Mouse (Mus musculus) cerebellum, adult 2 months (tissue): Measurements from ENCODE around the gene Ubl4b. TPM values are rescaled to one million over a fixed set of nuclear protein-coding genes. Genes with fewer than 3 reads are reported as not detected.

Source experiments
- DNase-seq, 2 experiments: peaks; one replicate each; pipeline ENCODE4 v3.0.0; 2021
- H3K27ac ChIP-seq: fragments of 200-500 bp; 2 replicates; pipeline ENCODE4 v1.5.1; 2012; ENCODE audit warnings: low read length, control low read depth, inconsistent platforms; ENCODE audit not compliant: insufficient read depth
- H3K27me3 ChIP-seq: fragments of 200-500 bp; 2 replicates; pipeline ENCODE4 v1.6.1; 2012; ENCODE audit warnings: inconsistent platforms, mild to moderate bottlenecking, low read length, moderate library complexity; ENCODE audit not compliant: control insufficient read depth, insufficient read depth
- H3K4me1 ChIP-seq: fragments of 200-500 bp; 2 replicates; pipeline ENCODE4 v1.6.1; 2011; ENCODE audit warnings: low read length; ENCODE audit not compliant: control insufficient read depth, insufficient read depth
- H3K4me3 ChIP-seq: fragments of 200-500 bp; replicated peaks from 2 replicates; pipeline ENCODE3; 2011; ENCODE audit warnings: mild to moderate bottlenecking, low read depth, low read length, control low read depth; ENCODE audit not compliant: insufficient read depth
- CTCF ChIP-seq: fragments of 200-500 bp; IDR thresholded peaks from 2 replicates; pipeline ENCODE4 v1.5.1; 2011; ENCODE audit warnings: low read depth, mild to moderate bottlenecking, control low read depth, low read length, moderate library complexity, borderline replicate concordance; ENCODE audit not compliant: insufficient read depth
- POLR2A ChIP-seq: fragments of 200-500 bp; IDR thresholded peaks from 2 replicates; pipeline ENCODE4 v1.6.1; 2011; ENCODE audit warnings: low read length, control low read depth, borderline replicate concordance; ENCODE audit not compliant: insufficient read depth
- WGBS: fragments of 180-500 bp; shearing (Covaris S2); methylation state at CpG from one replicate; pipeline ENCODE4 v1.1.7; 2018; 5-methylcytosine and 5-hydroxymethylcytosine counted together
- polyA plus RNA-seq: library from polyadenylated mRNA; depleted of rRNA; stranded (reverse); fragments of >200 nt; gene quantifications from 2 replicates; pipeline ENCODE4 v1.2.3, GENCODE M21; 2012

Gene Ubl4b
- polyA plus RNA-seq, 1 experiment: not detected

DNA sequence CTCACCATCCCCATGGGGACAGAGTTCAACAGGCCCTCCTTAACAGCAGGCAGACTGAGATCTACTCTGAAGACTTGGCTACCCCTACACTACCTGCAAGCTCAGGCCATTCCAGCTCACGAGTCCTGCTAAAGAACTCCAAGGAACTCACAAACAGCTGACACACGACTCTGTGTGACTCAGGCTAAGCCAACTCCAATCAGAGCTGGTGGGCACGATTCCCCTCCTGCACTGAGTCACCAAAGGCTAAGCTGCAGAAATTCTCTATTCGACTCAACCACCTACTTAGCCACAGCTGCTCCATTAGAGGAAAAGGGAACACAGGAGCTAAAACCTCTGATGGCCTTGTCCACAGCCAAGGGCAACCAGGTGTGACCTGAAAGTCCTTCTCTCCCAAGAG lies 38.9 kb downstream of the Ubl4b start:
- no peak for TF ChIP-seq POLR2A
- TF ChIP-seq CTCF: no peak
- H3K27ac ChIP-seq: no peak overlapping the region
- 22% methylated on average over 4 of the region's 4 CpGs for WGBS
- peak overlapping the region; percentile 78 for H3K4me3 ChIP-seq
- peaks cover 18% of the 10 kb centered on the region for H3K4me1 ChIP-seq
- no peaks in the 10 kb centered on the region for H3K27me3 ChIP-seq
- peak; percentile 43 for DNase-seq

- no peak for TF ChIP-seq CTCF
- TF ChIP-seq POLR2A: no peak
- 74% methylated on average over 3 of the region's 3 CpGs for WGBS
- Histone ChIP-seq H3K4me3 (no peak overlapping the region), H3K4me1 (peaks cover 21% of the 10 kb centered on the region), H3K27ac (no peak overlapping the region), H3K27me3 (no peaks in the 10 kb centered on the region; the same call in 1 of the 2 replicates)
- no peak for DNase-seq
Observed at GRCm38 (mm10) chr3:107511416-107511815, 43.5 kb downstream of the Ubl4b start.

DNA sequence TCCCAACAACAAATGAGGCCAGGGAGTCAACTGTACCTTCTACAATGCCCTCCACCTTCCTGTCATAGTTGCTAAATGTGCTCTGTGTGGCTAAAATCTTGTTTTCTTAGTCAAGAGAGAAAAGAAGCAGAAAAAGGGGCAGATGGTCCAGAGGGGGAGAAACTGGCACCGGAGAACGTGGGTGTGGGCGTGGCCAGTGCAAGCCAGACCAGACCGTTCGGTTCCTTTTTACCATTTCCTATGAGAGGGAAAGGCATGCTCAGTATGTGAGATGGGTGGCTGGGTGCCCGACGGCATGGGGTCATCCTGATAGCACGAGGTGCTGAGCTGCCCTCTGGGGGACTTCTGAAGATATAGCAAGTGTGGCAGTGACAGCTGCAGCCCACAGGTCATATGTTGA lies 46.2 kb downstream of the Ubl4b start:
- H3K4me3 ChIP-seq: no peak overlapping the region
- 17% methylated on average over 8 of the region's 8 CpGs for WGBS
- H3K4me1 ChIP-seq: peaks cover 27% of the 10 kb centered on the region
- peak overlapping the region; percentile 41 for H3K27ac ChIP-seq
- peak in 1 of 2 experiments; percentile 53 for DNase-seq
- TF ChIP-seq CTCF: peak; percentile 33; the same call in 1 of the 2 replicates
- no peak for TF ChIP-seq POLR2A
- H3K27me3 ChIP-seq: no peaks in the 10 kb centered on the region; the same call in 1 of the 2 replicates

DNA sequence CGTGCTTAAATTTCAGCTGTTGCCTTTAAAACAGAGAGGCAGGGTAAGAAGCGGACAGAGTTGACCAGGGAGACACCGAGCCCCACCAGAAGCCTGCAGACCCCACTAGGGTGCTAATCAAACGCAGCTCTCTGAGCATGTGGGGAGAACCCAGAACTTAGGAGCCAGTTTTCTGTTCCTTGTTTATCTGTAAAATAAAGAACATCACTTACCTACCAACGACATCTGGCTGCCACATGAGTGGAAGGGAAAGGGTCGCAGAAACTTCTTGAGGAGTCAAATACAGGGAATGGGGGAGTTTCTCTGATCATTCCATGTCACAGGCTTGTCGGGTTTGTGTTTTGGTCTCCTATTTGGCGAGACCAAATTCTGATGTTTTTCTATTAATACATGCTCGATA lies 46.9 kb downstream of the Ubl4b start:
- no peak overlapping the region for H3K27ac ChIP-seq
- peaks cover 31% of the 10 kb centered on the region for H3K4me1 ChIP-seq
- H3K27me3 ChIP-seq: no peaks in the 10 kb centered on the region; the same call in 1 of the 2 replicates
- WGBS: 88% methylated on average over 9 of the region's 9 CpGs
- TF ChIP-seq CTCF (no peak), POLR2A (no peak)
- no peak overlapping the region for H3K4me3 ChIP-seq
- no peak for DNase-seq

GRCm38 (mm10) chr3:107506531-107506930 lies 48.3 kb downstream of the Ubl4b start:
- TF ChIP-seq POLR2A (no peak), CTCF (no peak)
- 20% methylated on average over 4 of the region's 4 CpGs for WGBS
- H3K27ac ChIP-seq: peak overlapping the region; percentile 25
- no peaks in the 10 kb centered on the region; the same call in 1 of the 2 replicates for H3K27me3 ChIP-seq
- H3K4me1 ChIP-seq: peaks cover 43% of the 10 kb centered on the region
- H3K4me3 ChIP-seq: no peak overlapping the region
- no peak for DNase-seq

GRCm38 (mm10) chr3:107505464-107506367 lies 49.2 kb downstream of the Ubl4b start:
- TF ChIP-seq POLR2A: no peak
- no peak for TF ChIP-seq CTCF
- peaks cover 51% of the 10 kb centered on the region for H3K4me1 ChIP-seq
- H3K4me3 ChIP-seq: no peak overlapping the region
- peak; percentile 38 to 52 for DNase-seq
- H3K27me3 ChIP-seq: no peaks in the 10 kb centered on the region; the same call in 1 of the 2 replicates
- WGBS: 13% methylated on average over 4 of the region's 4 CpGs
- H3K27ac ChIP-seq: peak overlapping the region; percentile 25

DNA sequence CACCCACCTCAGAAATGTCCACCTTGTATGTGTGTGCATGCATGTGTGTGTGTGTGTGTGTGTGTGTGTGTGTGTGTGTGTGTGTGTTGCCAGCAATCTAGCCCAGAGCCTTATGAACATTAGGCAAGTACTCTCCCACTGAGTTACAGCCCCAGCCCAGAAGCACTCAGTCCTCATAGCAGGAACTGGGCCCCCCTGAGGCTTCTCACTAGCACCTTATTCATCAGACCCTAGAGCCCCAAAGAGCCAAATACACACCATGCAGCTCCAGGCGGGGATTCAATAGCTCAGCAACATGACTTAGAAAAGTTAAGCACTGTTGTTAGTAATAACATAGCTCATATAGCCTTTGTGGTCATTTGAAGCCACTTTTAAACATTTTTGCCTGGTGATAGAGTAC lies 50.3 kb downstream of the Ubl4b start:
- no peak overlapping the region for H3K4me3 ChIP-seq
- peak in 1 of 2 experiments; percentile 12 for DNase-seq
- H3K4me1 ChIP-seq: peaks cover 62% of the 10 kb centered on the region
- H3K27ac ChIP-seq: no peak overlapping the region
- WGBS: 85% methylated on average over 1 of the region's 1 CpGs
- H3K27me3 ChIP-seq: no peaks in the 10 kb centered on the region; the same call in 1 of the 2 replicates
- TF ChIP-seq POLR2A (no peak), CTCF (no peak)
